Mouse (Mus musculus): ENCODE data around the gene Lrrc49. TPM values are rescaled to one million over a fixed set of nuclear protein-coding genes. Genes with fewer than 3 reads are reported as not detected.

Gene Lrrc49
- polyA plus RNA-seq, 1 experiment: 0.54 TPM

- H3K4me3 ChIP-seq (replicated peaks): no peak overlapping the region
- 0 out of 2 replicates have a peak, but pooled peaks cover 6% of the 10 kb centered on the region for H3K9me3 ChIP-seq
These were observed 24.1 kb upstream of the Lrrc49 start for GRCm38 (mm10) chr9:60712011-60712410.

DNA sequence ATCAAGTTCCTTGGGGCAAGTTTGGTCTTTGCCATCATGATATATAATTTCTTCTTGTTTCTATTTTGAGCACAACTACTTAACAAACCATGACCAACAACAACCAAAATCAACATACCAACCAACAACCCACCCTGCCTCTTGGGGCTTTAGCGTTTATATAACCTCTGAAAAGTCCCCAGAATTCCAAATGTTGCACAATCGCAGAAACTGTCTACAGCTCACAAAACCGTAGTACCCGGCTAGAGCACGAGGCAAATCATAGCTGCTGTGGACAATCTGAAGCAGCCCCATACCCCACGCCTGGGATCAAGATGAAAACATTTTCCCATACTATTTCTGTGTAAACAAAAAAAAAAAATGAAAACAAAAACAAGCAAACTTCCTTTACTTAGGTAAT lies 21.8 kb upstream of the Lrrc49 start:
- Histone ChIP-seq H3K4me1 (0 out of 2 replicates have a peak, but pooled peaks cover 3% of the 10 kb centered on the region), H3K4me3 (replicated peaks) (no peak overlapping the region), H3K9me3 (0 out of 2 replicates have a peak, but pooled peaks cover 6% of the 10 kb centered on the region), H3K36me3 (replicated peaks; ENCODE audit: low read length) (no peaks in the 10 kb centered on the region), H3K27me3 (replicated peaks) (peaks cover 33% of the 10 kb centered on the region)
- TF ChIP-seq GATA1 (IDR thresholded peaks at IDR 0.05; ENCODE audit: borderline replicate concordance, low read length) (no peak), FLI1 (IDR thresholded peaks at IDR 0.05; ENCODE audit: low read length) (no peak)

More at GRCm38 (mm10) chr9:60712011-60712410, 24.1 kb upstream of the Lrrc49 start:
- TF ChIP-seq FLI1 (IDR thresholded peaks at IDR 0.05; ENCODE audit: low read length) (no peak), GATA1 (IDR thresholded peaks at IDR 0.05; ENCODE audit: borderline replicate concordance, low read length) (no peak)
- Histone ChIP-seq H3K27me3 (replicated peaks) (peaks cover 38% of the 10 kb centered on the region), H3K4me1 (0 out of 2 replicates have a peak, but pooled peaks cover 3% of the 10 kb centered on the region), H3K36me3 (replicated peaks; ENCODE audit: low read length) (no peaks in the 10 kb centered on the region)

DNA sequence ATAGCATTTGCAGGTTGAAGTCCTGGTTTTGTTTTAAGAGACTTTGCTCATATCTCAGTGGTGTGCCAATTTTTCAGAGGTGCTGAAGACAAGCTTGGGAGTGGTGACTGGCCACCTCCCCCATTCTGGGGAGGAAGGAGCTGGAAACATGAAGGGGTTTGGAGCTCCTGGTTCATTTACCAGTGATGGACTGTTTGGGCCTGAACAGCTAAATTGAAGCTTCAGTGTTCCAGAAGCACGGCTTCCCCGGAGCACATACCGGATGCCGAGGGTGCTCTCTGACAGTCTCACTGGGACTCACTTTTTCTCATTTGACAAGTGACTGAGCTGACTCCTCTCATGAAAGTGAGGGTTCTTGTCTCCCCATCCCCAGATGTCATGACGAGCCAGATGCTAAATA lies 20.6 kb upstream of the Lrrc49 start:
- TF ChIP-seq FLI1 (IDR thresholded peaks at IDR 0.05; ENCODE audit: low read length) (no peak), GATA1 (IDR thresholded peaks at IDR 0.05; ENCODE audit: borderline replicate concordance, low read length) (no peak)
- H3K36me3 ChIP-seq (replicated peaks; ENCODE audit: low read length): no peaks in the 10 kb centered on the region
- 0 out of 2 replicates have a peak, but pooled peaks cover 6% of the 10 kb centered on the region for H3K9me3 ChIP-seq
- H3K4me3 ChIP-seq (replicated peaks): no peak overlapping the region
- H3K4me1 ChIP-seq: 0 out of 2 replicates have a peak, but pooled peaks cover 3% of the 10 kb centered on the region
- H3K27me3 ChIP-seq (replicated peaks): peaks cover 22% of the 10 kb centered on the region

DNA sequence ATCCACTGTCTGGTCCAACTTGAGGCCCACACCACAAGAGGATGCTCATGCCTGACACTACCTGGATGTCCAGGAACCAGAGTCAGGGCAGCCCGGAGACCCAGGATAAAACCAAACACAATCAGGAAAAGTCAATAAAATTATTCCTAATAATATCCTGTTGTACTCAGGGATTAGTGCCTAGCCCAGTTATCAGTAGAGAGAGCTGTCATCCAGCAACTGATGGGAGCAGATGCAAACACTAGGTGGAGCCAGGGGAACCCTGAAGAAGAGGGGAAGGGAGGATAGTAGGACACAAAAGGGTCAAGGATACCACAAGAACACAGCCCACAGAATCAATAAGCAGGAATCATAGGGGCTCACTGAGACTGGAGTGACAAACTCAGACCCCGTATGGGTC lies 19.6 kb upstream of the Lrrc49 start:
- no peak for TF ChIP-seq FLI1 (IDR thresholded peaks at IDR 0.05; ENCODE audit: low read length)
- no peak for TF ChIP-seq GATA1 (IDR thresholded peaks at IDR 0.05; ENCODE audit: borderline replicate concordance, low read length)
- peaks cover 11% of the 10 kb centered on the region for H3K27me3 ChIP-seq (replicated peaks)
- 0 out of 2 replicates have a peak, but pooled peaks cover 1% of the 10 kb centered on the region for H3K9me3 ChIP-seq
- H3K4me1 ChIP-seq: no peaks in the 10 kb centered on the region
- no peaks in the 10 kb centered on the region for H3K36me3 ChIP-seq (replicated peaks; ENCODE audit: low read length)
- no peak overlapping the region for H3K4me3 ChIP-seq (replicated peaks)

DNA sequence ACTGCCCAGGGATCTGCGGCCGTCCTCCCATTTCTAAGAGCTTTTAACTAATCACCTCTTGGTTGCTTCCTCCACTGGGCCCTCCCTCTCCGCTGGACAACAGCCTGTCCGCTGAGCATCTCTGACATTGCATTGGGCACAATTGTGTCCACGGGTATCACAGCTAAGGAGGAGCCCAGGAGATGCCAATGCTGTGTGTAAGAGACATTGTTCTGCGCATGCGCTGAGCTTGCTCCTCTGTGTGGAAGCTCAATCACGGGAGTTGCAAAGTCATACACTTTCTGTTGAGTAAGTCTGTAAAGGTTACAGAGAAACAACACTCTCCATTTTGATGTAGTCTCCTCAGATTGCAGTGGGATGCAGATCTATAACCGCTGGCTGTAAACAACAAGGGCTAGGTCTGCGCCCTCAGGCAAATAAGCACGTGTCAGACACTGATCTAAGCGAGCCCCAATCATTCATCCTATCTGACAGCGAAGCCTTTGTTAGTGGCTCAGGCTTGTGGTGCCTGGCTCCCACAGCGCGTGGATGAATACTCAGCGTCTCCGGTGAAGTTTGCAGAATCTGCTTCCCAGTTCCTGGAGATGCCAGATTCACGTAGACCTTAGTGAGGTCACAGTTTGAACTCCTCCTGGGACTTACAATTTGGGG lies 11.7 kb upstream of the Lrrc49 start:
- no peak for TF ChIP-seq GATA1 (IDR thresholded peaks at IDR 0.05; ENCODE audit: borderline replicate concordance, low read length)
- H3K9me3 ChIP-seq: peaks cover 7% of the 10 kb centered on the region
- H3K4me3 ChIP-seq (replicated peaks): no peak overlapping the region
- no peaks in the 10 kb centered on the region for H3K4me1 ChIP-seq
- H3K36me3 ChIP-seq (replicated peaks; ENCODE audit: low read length): no peaks in the 10 kb centered on the region
- peaks cover 7% of the 10 kb centered on the region for H3K27me3 ChIP-seq (replicated peaks)

DNA sequence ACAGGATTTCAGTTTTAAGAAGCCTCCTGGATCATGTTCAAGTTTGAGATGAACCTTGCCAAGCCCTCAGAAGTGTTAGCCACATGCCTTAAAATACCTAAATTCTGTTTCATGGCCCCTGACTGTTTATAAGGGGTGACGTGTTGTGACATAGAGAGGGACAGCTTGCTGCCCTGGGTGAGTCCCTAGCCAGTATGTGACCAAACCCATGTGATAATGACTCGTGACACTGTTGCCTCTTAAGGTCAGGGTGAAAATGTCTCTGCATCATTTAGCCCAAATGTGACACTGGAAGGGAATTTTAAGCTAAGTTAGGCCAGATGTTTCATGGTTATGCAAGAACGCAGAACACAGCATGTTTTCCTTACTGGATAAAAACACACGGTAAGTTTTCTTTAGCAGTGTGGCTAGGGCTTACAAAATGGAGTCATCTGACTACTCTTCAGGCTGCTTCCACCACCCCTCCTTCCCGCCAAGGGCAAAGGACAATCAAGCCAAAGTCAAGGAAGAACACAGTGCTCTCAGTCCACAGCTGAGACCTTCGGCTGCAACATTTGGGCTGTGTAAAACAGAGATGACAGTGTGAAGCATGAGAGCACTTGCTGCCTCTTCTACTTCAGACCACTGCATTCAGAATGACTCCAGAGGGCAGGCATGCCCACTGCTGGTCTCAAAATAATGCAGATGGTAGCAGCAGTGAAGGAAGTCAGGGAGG lies 8.5 kb upstream of the Lrrc49 start:
- H3K4me3 ChIP-seq (replicated peaks): no peak overlapping the region
- H3K9me3 ChIP-seq: peaks cover 14% of the 10 kb centered on the region
- TF ChIP-seq GATA1 (IDR thresholded peaks at IDR 0.05; ENCODE audit: borderline replicate concordance, low read length): no peak
- no peak for TF ChIP-seq FLI1 (IDR thresholded peaks at IDR 0.05; ENCODE audit: low read length)
- peaks cover 7% of the 10 kb centered on the region for H3K27me3 ChIP-seq (replicated peaks)
- no peaks in the 10 kb centered on the region for H3K4me1 ChIP-seq
- H3K36me3 ChIP-seq (replicated peaks; ENCODE audit: low read length): no peaks in the 10 kb centered on the region

DNA sequence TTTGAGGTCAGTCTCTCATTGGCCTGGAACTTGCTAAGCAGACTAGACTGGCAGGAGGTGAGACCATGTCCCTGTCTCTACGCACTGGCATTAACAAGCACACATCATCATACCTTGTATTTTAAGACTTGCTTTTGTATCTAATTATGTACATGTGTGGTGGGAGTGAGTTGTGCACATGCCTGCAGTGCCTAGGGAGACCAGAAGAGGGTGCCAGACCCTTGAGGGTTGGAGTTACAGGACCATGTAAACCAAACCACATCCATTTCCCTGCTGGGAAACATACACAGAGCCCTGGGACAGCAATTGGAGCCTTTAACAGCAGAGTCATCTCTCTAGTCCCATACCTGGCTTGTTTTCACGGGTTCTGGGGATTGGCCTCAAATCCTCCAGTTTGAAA lies 6.0 kb upstream of the Lrrc49 start:
- peaks cover 20% of the 10 kb centered on the region for H3K9me3 ChIP-seq
- TF ChIP-seq FLI1 (IDR thresholded peaks at IDR 0.05; ENCODE audit: low read length) (no peak), GATA1 (IDR thresholded peaks at IDR 0.05; ENCODE audit: borderline replicate concordance, low read length) (no peak)
- H3K4me1 ChIP-seq: no peaks in the 10 kb centered on the region
- H3K27me3 ChIP-seq (replicated peaks): peaks cover 2% of the 10 kb centered on the region
- no peak overlapping the region for H3K4me3 ChIP-seq (replicated peaks)
- H3K36me3 ChIP-seq (replicated peaks; ENCODE audit: low read length): no peaks in the 10 kb centered on the region

GRCm38 (mm10) chr9:60692624-60693023 lies 4.7 kb upstream of the Lrrc49 start:
- H3K27me3 ChIP-seq (replicated peaks): no peaks in the 10 kb centered on the region
- H3K4me3 ChIP-seq (replicated peaks): no peak overlapping the region
- peaks cover 19% of the 10 kb centered on the region for H3K9me3 ChIP-seq
- peaks cover 11% of the 10 kb centered on the region for H3K4me1 ChIP-seq
- TF ChIP-seq GATA1 (IDR thresholded peaks at IDR 0.05; ENCODE audit: borderline replicate concordance, low read length): no peak
- H3K36me3 ChIP-seq (replicated peaks; ENCODE audit: low read length): no peaks in the 10 kb centered on the region

- TF ChIP-seq FLI1 (IDR thresholded peaks at IDR 0.05; ENCODE audit: low read length) (no peak), GATA1 (IDR thresholded peaks at IDR 0.05; ENCODE audit: borderline replicate concordance, low read length) (no peak)
- peak overlapping the region; percentile 90 for H3K4me3 ChIP-seq (replicated peaks)
- no peaks in the 10 kb centered on the region for H3K27me3 ChIP-seq (replicated peaks)
- H3K36me3 ChIP-seq (replicated peaks; ENCODE audit: low read length): no peaks in the 10 kb centered on the region
- peaks cover 15% of the 10 kb centered on the region for H3K4me1 ChIP-seq
- H3K9me3 ChIP-seq: peaks cover 15% of the 10 kb centered on the region
These were observed 543 bp downstream of the Lrrc49 start for GRCm38 (mm10) chr9:60687415-60687814.

GRCm38 (mm10) chr9:60682753-60683152 lies 5.2 kb downstream of the Lrrc49 start:
- no peak overlapping the region for H3K4me3 ChIP-seq (replicated peaks)
- H3K9me3 ChIP-seq: no peaks in the 10 kb centered on the region
- no peaks in the 10 kb centered on the region for H3K27me3 ChIP-seq (replicated peaks)
- TF ChIP-seq FLI1 (IDR thresholded peaks at IDR 0.05; ENCODE audit: low read length): no peak
- TF ChIP-seq GATA1 (IDR thresholded peaks at IDR 0.05; ENCODE audit: borderline replicate concordance, low read length): no peak
- no peaks in the 10 kb centered on the region for H3K36me3 ChIP-seq (replicated peaks; ENCODE audit: low read length)
- peaks cover 5% of the 10 kb centered on the region for H3K4me1 ChIP-seq

All from megakaryocyte, embryonic 14.5 days (primary cell).